Mouse (Mus musculus) G1E (cell line): ENCODE data around the gene Pibf1.

Experiments
- CTCF ChIP-seq: IDR thresholded peaks from 2 replicates; pipeline ENCODE4 v1.5.1; 2012; ENCODE audit warnings: low read depth, low read length, inconsistent platforms, mixed read lengths
- GATA1 ChIP-seq: IDR thresholded peaks from 2 replicates; pipeline ENCODE4 v1.6.1; 2012; ENCODE audit warnings: borderline replicate concordance, low read length, inconsistent platforms, mixed read lengths

GRCm38 (mm10) chr14:99163051-99163450 lies 63.8 kb downstream of the Pibf1 start:
- no peak for TF ChIP-seq GATA1
- no peak for TF ChIP-seq CTCF
